Mouse (Mus musculus) lung, postnatal 0 days (tissue): Measurements from ENCODE around the gene Lamb1.

Source experiments
- CTCF ChIP-seq: IDR thresholded peaks from 2 replicates; pipeline ENCODE4 v1.5.1; 2016; ENCODE audit warnings: antibody characterized with exemption, mild to moderate bottlenecking
- EP300 ChIP-seq: IDR thresholded peaks from 2 replicates; pipeline ENCODE4 v1.6.1; 2016; ENCODE audit warnings: antibody characterized with exemption, mild to moderate bottlenecking, control low read depth

GRCm38 (mm10) chr12:31327139-31327538 lies 62.1 kb downstream of the Lamb1 start:
- TF ChIP-seq CTCF (no peak), EP300 (no peak)
